13 mouse cellular contexts compared by ENCODE assay signal in the genomic region with DNA sequence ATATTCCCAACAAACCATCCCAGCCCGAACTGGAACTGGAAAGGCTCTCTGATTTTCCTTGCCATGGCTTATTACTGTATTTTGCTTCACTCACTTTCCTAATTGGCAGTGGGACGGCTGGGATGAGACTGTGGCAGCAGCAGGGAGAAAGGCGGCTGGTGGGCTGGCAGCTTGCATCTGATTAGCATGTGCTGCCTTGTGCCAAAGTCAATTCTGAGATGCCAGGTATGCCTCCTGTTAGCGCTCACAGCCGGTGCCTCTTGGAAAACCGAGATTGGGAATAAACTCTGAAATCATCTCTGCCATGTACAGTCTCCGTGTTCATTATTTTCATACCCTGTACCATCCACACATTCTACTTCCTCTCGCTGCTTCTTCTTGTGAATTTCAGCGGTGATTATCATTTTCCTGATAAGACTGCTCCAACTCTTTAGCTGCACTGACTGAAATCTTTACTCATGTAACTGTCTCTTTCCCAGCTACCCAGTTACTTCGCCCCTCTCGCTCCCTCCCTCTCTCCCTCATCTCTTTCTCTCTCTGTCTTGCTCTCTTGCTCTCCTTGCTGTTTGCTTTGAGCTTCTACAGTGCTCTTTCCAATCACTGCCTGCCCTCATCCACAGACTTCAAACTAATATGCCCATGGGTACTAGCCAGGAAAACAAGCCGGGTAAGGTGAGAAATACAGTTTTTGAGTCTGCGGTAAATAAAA.
DNase-seq lines count a peak whose midpoint lies in the region; TF ChIP-seq lines count a peak whose summit lies in the region.
"Had no signal": no experiment of that assay in that cellular context is flagged by ENCODE, and none has a peak within 500 bp of the region (broad histone marks: within the 10 kb centered on the region; RNA-seq: fewer than 3 reads in every experiment).

No protein-coding gene starts in this region.

- DNase-seq in brain, embryonic 18.5 days (ENCODE audit: low read depth, low spot score), result peak; percentile 71
- peak; percentile 12 for DNase-seq in cerebellum, adult 9-10 months
- DNase-seq in layer of hippocampus, adult 2 months (ENCODE audit: low spot score in 2 of 2), result peak; percentile 81 to 86
- peak; percentile 83 for DNase-seq in left cerebral cortex, postnatal 4 days
- DNase-seq in spleen, postnatal 14 days (ENCODE audit: low spot score in 2 of 2), result no peak
- no peak for DNase-seq in heart, adult 18-20 months
- no peak for DNase-seq in adrenal gland, postnatal 10 days
- DNase-seq: liver, embryonic 13.5 days; thymus, postnatal 25 days had no signal

- intact Hi-C loops in left cerebral cortex, postnatal 4 days (cut with DNase I), result loop anchor here (10.0 kb wide), 1 partner anchor 1291 kb away; no protein-coding TSS in a partner anchor

- no peak for TF ChIP-seq CTCF in layer of hippocampus, adult 2 months (conservative IDR thresholded peaks at IDR 0.05)

- peak overlapping the region; percentile 86 for H3K27ac ChIP-seq in layer of hippocampus, adult 2 months
- H3K27ac ChIP-seq: embryonic facial prominence, embryonic 12.5 days; heart, embryonic 13.5 days; kidney, embryonic 15.5 days; liver, embryonic 13.5 days; midbrain, embryonic 12.5 days had no signal

- peak overlapping the region; percentile 31 for H3K4me3 ChIP-seq in layer of hippocampus, adult 2 months
- H3K4me3 ChIP-seq: embryonic facial prominence, embryonic 12.5 days; heart, embryonic 13.5 days; kidney, embryonic 15.5 days; liver, embryonic 13.5 days; midbrain, embryonic 12.5 days had no signal

Comparison
In these comparisons a context has a peak if more than half of its experiments do, and no peak if none do; other contexts are left out.
1. DNase-seq: peak in brain, embryonic 18.5 days (single experiment), cerebellum, adult 9-10 months (single experiment), layer of hippocampus, adult 2 months (2 of 2) and left cerebral cortex, postnatal 4 days (single experiment); none in spleen, postnatal 14 days (0 of 2), heart, adult 18-20 months (0 of 2) and adrenal gland, postnatal 10 days (single experiment).